Mouse (Mus musculus): ENCODE measurements around the gene Zfp446. TPM values are rescaled to one million over a fixed set of nuclear protein-coding genes. Genes with fewer than 3 reads are reported as not detected.

Gene Zfp446
- polyA plus RNA-seq, 1 experiment from 2014 or later, result 7.2 TPM

DNA sequence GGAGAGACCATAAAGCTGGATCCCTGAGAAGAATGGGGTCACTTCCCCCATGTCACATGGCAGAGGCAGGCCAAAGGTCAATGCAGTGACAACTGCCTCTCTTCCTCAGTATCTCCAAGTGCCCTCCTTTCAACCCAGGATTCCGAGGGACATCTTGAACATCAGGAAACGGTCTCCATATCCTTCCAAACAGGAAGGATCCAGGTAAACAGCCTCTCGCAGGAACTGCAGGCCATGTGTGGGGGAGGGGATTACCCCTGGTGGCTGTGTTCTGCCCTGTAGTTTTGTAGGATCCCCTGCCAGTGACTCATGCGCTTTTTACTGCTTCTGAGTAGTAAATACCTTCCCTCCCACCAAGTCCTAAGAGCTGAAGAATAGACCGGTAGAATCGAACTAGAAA lies 2.1 kb downstream of the Zfp446 start:
- Histone ChIP-seq H3K27me3 (ENCODE audit: control insufficient read depth, insufficient read depth, low read length) (no peaks in the 10 kb centered on the region), H3K4me3 (replicated peaks; ENCODE audit: low read length) (no peak overlapping the region), H3K9me3 (replicated peaks; ENCODE audit: control insufficient read depth, low read length) (no peaks in the 10 kb centered on the region), H3K27ac (ENCODE audit: low read length) (no peak overlapping the region), H3K4me1 (ENCODE audit: control insufficient read depth, insufficient read depth, low read length) (peaks cover 8% of the 10 kb centered on the region), H3K9ac (ENCODE audit: low read length) (no peak overlapping the region), H3K4me2 (ENCODE audit: low read depth, low read length) (no peak overlapping the region), H3K36me3 (ENCODE audit: control insufficient read depth, insufficient read depth, low read length) (no peaks in the 10 kb centered on the region)
- 62% methylated on average over 6 of the region's 6 CpGs for WGBS
- no peak for ATAC-seq (ENCODE audit: insufficient read depth, low FRiP score)

DNA sequence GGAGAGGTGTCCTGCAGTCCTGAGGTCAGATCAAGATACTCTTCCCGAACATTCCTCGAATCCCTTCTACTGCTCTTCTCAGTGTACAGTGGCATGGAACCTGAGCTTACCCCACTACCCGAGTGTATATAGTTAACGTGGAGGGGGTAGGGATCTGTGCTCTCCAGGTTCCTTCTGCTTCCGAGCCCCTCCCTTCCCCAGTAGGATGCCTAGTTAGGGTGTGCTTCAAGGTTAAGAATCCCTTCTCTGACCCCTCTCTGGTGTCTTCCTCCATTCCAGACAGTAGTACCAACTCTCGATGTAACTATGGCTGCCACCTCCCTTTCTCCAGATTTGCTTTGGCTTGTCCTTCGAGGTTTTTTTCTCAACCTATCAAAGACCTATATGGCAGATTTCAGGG lies 2.6 kb downstream of the Zfp446 start:
- H3K9ac ChIP-seq (ENCODE audit: low read length), result no peak overlapping the region
- 85% methylated on average over 7 of the region's 7 CpGs for WGBS
- H3K4me3 ChIP-seq (replicated peaks; ENCODE audit: low read length), result no peak overlapping the region
- no peaks in the 10 kb centered on the region for H3K36me3 ChIP-seq (ENCODE audit: control insufficient read depth, insufficient read depth, low read length)
- ATAC-seq (ENCODE audit: insufficient read depth, low FRiP score), result no peak
- H3K4me2 ChIP-seq (ENCODE audit: low read depth, low read length), result no peak overlapping the region
- no peaks in the 10 kb centered on the region for H3K9me3 ChIP-seq (replicated peaks; ENCODE audit: control insufficient read depth, low read length)
- peaks cover 8% of the 10 kb centered on the region for H3K4me1 ChIP-seq (ENCODE audit: control insufficient read depth, insufficient read depth, low read length)
- H3K27me3 ChIP-seq (ENCODE audit: control insufficient read depth, insufficient read depth, low read length), result no peaks in the 10 kb centered on the region
- no peak overlapping the region for H3K27ac ChIP-seq (ENCODE audit: low read length)

GRCm38 (mm10) chr7:12985724-12986123 lies 8.1 kb downstream of the Zfp446 start:
- WGBS, result 83% methylated on average over 1 of the region's 1 CpGs
- no peaks in the 10 kb centered on the region for H3K36me3 ChIP-seq (ENCODE audit: control insufficient read depth, insufficient read depth, low read length)
- no peak overlapping the region for H3K4me2 ChIP-seq (ENCODE audit: low read depth, low read length)
- no peak overlapping the region for H3K27ac ChIP-seq (ENCODE audit: low read length)
- no peak overlapping the region for H3K9ac ChIP-seq (ENCODE audit: low read length)
- no peak for ATAC-seq (ENCODE audit: insufficient read depth, low FRiP score)
- no peaks in the 10 kb centered on the region for H3K4me1 ChIP-seq (ENCODE audit: control insufficient read depth, insufficient read depth, low read length)
- H3K9me3 ChIP-seq (replicated peaks; ENCODE audit: control insufficient read depth, low read length), result no peaks in the 10 kb centered on the region
- H3K4me3 ChIP-seq (replicated peaks; ENCODE audit: low read length), result no peak overlapping the region
- H3K27me3 ChIP-seq (ENCODE audit: control insufficient read depth, insufficient read depth, low read length), result no peaks in the 10 kb centered on the region

DNA sequence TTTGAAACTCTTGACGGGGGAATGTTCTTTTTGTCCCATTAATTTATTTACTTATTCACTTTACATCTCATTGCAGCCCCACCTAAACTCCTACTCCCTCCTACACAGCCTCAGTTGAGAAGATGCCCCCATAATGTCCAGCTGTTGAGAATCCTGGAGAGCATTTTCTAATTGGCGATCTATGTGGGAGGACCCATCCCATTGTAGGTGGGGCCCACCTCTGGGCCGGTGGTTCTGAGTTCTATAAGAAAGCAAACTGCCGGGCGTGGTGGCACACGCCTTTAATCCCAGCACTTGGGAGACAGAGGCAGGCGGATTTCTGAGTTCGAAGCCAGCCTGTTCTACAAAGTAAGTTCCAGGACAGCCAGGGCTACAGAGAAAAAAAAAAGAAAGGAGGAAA lies 9.3 kb downstream of the Zfp446 start:
- Histone ChIP-seq H3K4me1 (ENCODE audit: control insufficient read depth, insufficient read depth, low read length) (no peaks in the 10 kb centered on the region), H3K27me3 (ENCODE audit: control insufficient read depth, insufficient read depth, low read length) (no peaks in the 10 kb centered on the region), H3K4me2 (ENCODE audit: low read depth, low read length) (no peak overlapping the region), H3K4me3 (replicated peaks; ENCODE audit: low read length) (no peak overlapping the region), H3K9me3 (replicated peaks; ENCODE audit: control insufficient read depth, low read length) (no peaks in the 10 kb centered on the region), H3K27ac (ENCODE audit: low read length) (no peak overlapping the region), H3K9ac (ENCODE audit: low read length) (no peak overlapping the region), H3K36me3 (ENCODE audit: control insufficient read depth, insufficient read depth, low read length) (no peaks in the 10 kb centered on the region)
- no peak for ATAC-seq (ENCODE audit: insufficient read depth, low FRiP score)
- WGBS, result 84% methylated on average over 8 of the region's 8 CpGs

- H3K36me3 ChIP-seq (ENCODE audit: control insufficient read depth, insufficient read depth, low read length), result no peaks in the 10 kb centered on the region
- H3K4me1 ChIP-seq (ENCODE audit: control insufficient read depth, insufficient read depth, low read length), result no peaks in the 10 kb centered on the region
- 78% methylated on average over 8 of the region's 8 CpGs for WGBS
- H3K4me2 ChIP-seq (ENCODE audit: low read depth, low read length), result no peak overlapping the region
- no peak for ATAC-seq (ENCODE audit: insufficient read depth, low FRiP score)
- H3K27ac ChIP-seq (ENCODE audit: low read length), result no peak overlapping the region
- no peak overlapping the region for H3K9ac ChIP-seq (ENCODE audit: low read length)
- no peak overlapping the region for H3K4me3 ChIP-seq (replicated peaks; ENCODE audit: low read length)
- no peaks in the 10 kb centered on the region for H3K9me3 ChIP-seq (replicated peaks; ENCODE audit: control insufficient read depth, low read length)
- no peaks in the 10 kb centered on the region for H3K27me3 ChIP-seq (ENCODE audit: control insufficient read depth, insufficient read depth, low read length)
Measured at GRCm38 (mm10) chr7:12987409-12988189, 10.0 kb downstream of the Zfp446 start.

DNA sequence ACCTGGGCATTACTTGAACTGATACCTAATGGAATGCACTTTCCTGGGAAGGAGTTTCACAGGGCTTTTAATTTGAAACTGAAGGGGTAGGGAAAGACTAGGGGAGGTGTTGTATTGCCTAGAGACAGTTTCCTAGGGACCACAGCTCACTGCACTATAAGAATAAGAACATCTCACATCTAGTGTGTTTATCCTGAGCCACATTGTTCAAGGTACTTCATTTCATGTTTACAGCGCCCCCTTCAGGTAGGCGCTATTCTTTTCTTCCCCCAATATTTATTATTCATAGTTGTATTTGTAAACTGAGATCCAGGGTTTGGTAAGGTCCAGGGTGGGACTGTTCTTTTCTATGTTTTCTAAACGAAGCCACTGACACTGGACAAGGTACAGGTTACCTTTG lies 14.6 kb downstream of the Zfp446 start:
- Histone ChIP-seq H3K4me1 (ENCODE audit: control insufficient read depth, insufficient read depth, low read length) (no peaks in the 10 kb centered on the region), H3K9ac (ENCODE audit: low read length) (no peak overlapping the region), H3K9me3 (replicated peaks; ENCODE audit: control insufficient read depth, low read length) (no peaks in the 10 kb centered on the region), H3K4me2 (ENCODE audit: low read depth, low read length) (no peak overlapping the region), H3K27ac (ENCODE audit: low read length) (no peak overlapping the region), H3K36me3 (ENCODE audit: control insufficient read depth, insufficient read depth, low read length) (no peaks in the 10 kb centered on the region), H3K4me3 (replicated peaks; ENCODE audit: low read length) (no peak overlapping the region), H3K27me3 (ENCODE audit: control insufficient read depth, insufficient read depth, low read length) (no peaks in the 10 kb centered on the region)
- 7% methylated on average over 3 of the region's 3 CpGs for WGBS
- no peak for ATAC-seq (ENCODE audit: insufficient read depth, low FRiP score)

DNA sequence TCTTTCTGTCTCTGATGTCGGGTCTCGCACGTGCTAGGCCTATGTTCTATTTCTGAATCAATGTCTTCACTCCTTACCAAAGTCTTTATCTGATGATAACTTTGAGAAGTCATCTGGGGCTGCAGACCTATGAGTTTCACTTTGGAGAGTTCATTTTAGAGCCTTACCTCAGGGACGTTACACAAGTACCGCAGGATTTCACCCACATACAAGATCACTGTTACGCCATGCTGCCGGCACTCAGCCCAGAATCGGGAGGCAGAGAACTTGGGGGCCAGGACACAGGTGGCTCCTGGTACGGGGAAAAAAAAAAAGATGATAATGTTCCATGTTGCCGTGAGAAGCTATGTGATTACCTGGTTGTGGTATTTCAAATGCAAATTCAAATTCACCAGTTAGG lies 15.5 kb downstream of the Zfp446 start:
- no peak overlapping the region for H3K9ac ChIP-seq (ENCODE audit: low read length)
- no peaks in the 10 kb centered on the region for H3K4me1 ChIP-seq (ENCODE audit: control insufficient read depth, insufficient read depth, low read length)
- no peaks in the 10 kb centered on the region for H3K27me3 ChIP-seq (ENCODE audit: control insufficient read depth, insufficient read depth, low read length)
- ATAC-seq (ENCODE audit: insufficient read depth, low FRiP score), result no peak
- no peak overlapping the region for H3K4me2 ChIP-seq (ENCODE audit: low read depth, low read length)
- H3K9me3 ChIP-seq (replicated peaks; ENCODE audit: control insufficient read depth, low read length), result no peaks in the 10 kb centered on the region
- no peak overlapping the region for H3K27ac ChIP-seq (ENCODE audit: low read length)
- no peak overlapping the region for H3K4me3 ChIP-seq (replicated peaks; ENCODE audit: low read length)
- H3K36me3 ChIP-seq (ENCODE audit: control insufficient read depth, insufficient read depth, low read length), result no peaks in the 10 kb centered on the region
- 86% methylated on average over 10 of the region's 10 CpGs for WGBS

DNA sequence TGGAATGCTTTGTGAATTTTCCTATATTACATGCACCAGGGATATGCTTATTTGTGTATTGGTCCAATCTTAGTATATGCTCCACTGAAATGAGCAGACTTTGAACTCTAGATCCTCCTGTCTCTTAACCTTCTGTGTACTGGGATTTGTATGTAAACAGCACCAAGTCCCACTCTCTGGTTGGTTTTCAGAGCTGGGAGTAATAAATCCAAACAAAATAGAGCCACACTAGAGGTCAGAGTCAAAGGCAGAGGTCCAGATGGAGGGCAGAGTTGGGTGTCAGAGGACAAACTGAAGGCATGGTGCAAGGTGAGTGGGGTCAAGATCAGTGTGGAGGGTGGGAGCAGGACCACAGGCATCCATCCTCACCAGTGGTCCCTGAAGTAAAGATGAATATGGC lies 18.2 kb downstream of the Zfp446 start:
- no peak overlapping the region for H3K4me3 ChIP-seq (replicated peaks; ENCODE audit: low read length)
- H3K36me3 ChIP-seq (ENCODE audit: control insufficient read depth, insufficient read depth, low read length), result no peaks in the 10 kb centered on the region
- no peaks in the 10 kb centered on the region for H3K9me3 ChIP-seq (replicated peaks; ENCODE audit: control insufficient read depth, low read length)
- H3K4me1 ChIP-seq (ENCODE audit: control insufficient read depth, insufficient read depth, low read length), result no peaks in the 10 kb centered on the region
- H3K27me3 ChIP-seq (ENCODE audit: control insufficient read depth, insufficient read depth, low read length), result no peaks in the 10 kb centered on the region
- no peak overlapping the region for H3K4me2 ChIP-seq (ENCODE audit: low read depth, low read length)
- no peak for ATAC-seq (ENCODE audit: insufficient read depth, low FRiP score)
- H3K9ac ChIP-seq (ENCODE audit: low read length), result no peak overlapping the region
- no peak overlapping the region for H3K27ac ChIP-seq (ENCODE audit: low read length)

DNA sequence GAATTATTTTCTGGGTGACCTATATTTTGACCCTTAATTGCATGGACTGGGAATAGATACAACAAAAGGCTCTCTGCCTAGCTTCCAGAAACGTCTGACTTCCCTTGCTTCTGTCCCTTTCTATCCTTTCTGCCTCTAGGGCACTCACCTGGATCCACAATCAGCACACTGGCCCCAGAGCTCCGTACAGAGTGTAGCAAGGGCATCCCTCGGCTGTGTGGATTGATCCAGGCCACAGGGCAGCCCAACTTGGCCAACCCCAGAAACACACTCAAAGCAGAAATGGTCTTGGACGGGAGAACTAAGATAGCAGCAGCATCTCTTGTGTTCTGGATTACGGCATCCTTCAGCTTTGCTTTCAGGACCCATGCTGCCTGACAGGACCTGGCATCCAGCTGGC lies 19.6 kb downstream of the Zfp446 start:
- H3K9ac ChIP-seq (ENCODE audit: low read length), result no peak overlapping the region
- H3K4me1 ChIP-seq (ENCODE audit: control insufficient read depth, insufficient read depth, low read length), result no peaks in the 10 kb centered on the region
- no peaks in the 10 kb centered on the region for H3K27me3 ChIP-seq (ENCODE audit: control insufficient read depth, insufficient read depth, low read length)
- 71% methylated on average over 5 of the region's 5 CpGs for WGBS
- no peak for ATAC-seq (ENCODE audit: insufficient read depth, low FRiP score)
- no peaks in the 10 kb centered on the region for H3K36me3 ChIP-seq (ENCODE audit: control insufficient read depth, insufficient read depth, low read length)
- no peak overlapping the region for H3K27ac ChIP-seq (ENCODE audit: low read length)
- H3K4me3 ChIP-seq (replicated peaks; ENCODE audit: low read length), result no peak overlapping the region
- no peak overlapping the region for H3K4me2 ChIP-seq (ENCODE audit: low read depth, low read length)
- no peaks in the 10 kb centered on the region for H3K9me3 ChIP-seq (replicated peaks; ENCODE audit: control insufficient read depth, low read length)
